Mouse (Mus musculus) heart, postnatal 10 days (tissue): ENCODE results near the gene Ubl7. TPM values are rescaled to one million over a fixed set of nuclear protein-coding genes. Genes with fewer than 3 reads are reported as not detected.
"Not testable (repeated sequence)": the region's sequence is repeated elsewhere in the genome, so short reads cannot be mapped to it uniquely, and the experiment has no call there.

ENCODE experiments used
- DNase-seq, 2 experiments: peaks; one replicate each; pipeline ENCODE4 v3.0.0; 2021
- intact Hi-C: fragments of 180-260 bp; cut with DNase I; formaldehyde crosslinking; loops from one replicate; pipeline ENCODE4 v1.15.1; 2025
- total RNA-seq, 2 experiments: library from RNA; stranded (reverse); gene quantifications; 2 replicates each; pipeline ENCODE4 v1.2.3; 2021

The Ubl7 gene
- total RNA-seq: 10 to 100 TPM; 69.4 to 81.8 TPM

GRCm38 (mm10) chr9:57910254-57911160 is at the start of gene Ubl7:
Gene Ubl7 (plus strand): TSS chr9:57910979.
- DNase-seq: peak; percentile 94 to 95
- intact Hi-C loops: loop anchor here (5.0 kb wide), 2 partner anchors 48 to 148 kb away; no protein-coding TSS in a partner anchor

GRCm38 (mm10) chr9:57861951-57862471 is 48.8 kb upstream of the Ubl7 start:
- intact Hi-C loops: loop anchor here (1.0 to 5.0 kb wide), 3 partner anchors 50 to 136 kb away; partner anchors contain the start of gene Ubl7
- DNase-seq: peak; percentile 67 to 77

GRCm38 (mm10) chr9:57864336-57864735 is 46.4 kb upstream of the Ubl7 start:
- peak; percentile 64 to 70 for DNase-seq
- intact Hi-C loops: loop anchor here (5.0 kb wide), 1 partner anchor 48 kb away; the partner anchor contains the start of gene Ubl7

GRCm38 (mm10) chr9:57866530-57866929 is 44.2 kb upstream of the Ubl7 start:
- DNase-seq: no peak
- intact Hi-C loops: no loop called here

- intact Hi-C loops: no loop called here
- no peak for DNase-seq
Measured at GRCm38 (mm10) chr9:57867236-57867635, 43.5 kb upstream of the Ubl7 start.

- no peak for DNase-seq
- intact Hi-C loops: no loop called here
Measured at GRCm38 (mm10) chr9:57867880-57868279, 42.9 kb upstream of the Ubl7 start.

GRCm38 (mm10) chr9:57868767-57869166 is 42.0 kb upstream of the Ubl7 start:
- no peak for DNase-seq
- intact Hi-C loops: no loop called here

- intact Hi-C loops: no loop called here
- DNase-seq: no peak
Measured at GRCm38 (mm10) chr9:57870273-57870816, 40.4 kb upstream of the Ubl7 start.

- DNase-seq: no peak
- intact Hi-C loops: no loop called here
Measured at GRCm38 (mm10) chr9:57874134-57874533, 36.6 kb upstream of the Ubl7 start.

GRCm38 (mm10) chr9:57874994-57875393 is 35.8 kb upstream of the Ubl7 start:
- DNase-seq: no peak
- intact Hi-C loops: no loop called here

- intact Hi-C loops: no loop called here
- DNase-seq: no peak
Measured at GRCm38 (mm10) chr9:57879213-57879612, 31.6 kb upstream of the Ubl7 start.

- intact Hi-C loops: no loop called here
- no peak for DNase-seq
Measured at GRCm38 (mm10) chr9:57880278-57880677, 30.5 kb upstream of the Ubl7 start.

- intact Hi-C loops: not testable (repeated sequence)
Measured at GRCm38 (mm10) chr9:57881781-57882180, 29.0 kb upstream of the Ubl7 start.

GRCm38 (mm10) chr9:57883413-57883812 is 27.4 kb upstream of the Ubl7 start:
- no peak for DNase-seq
- intact Hi-C loops: no loop called here

More at GRCm38 (mm10) chr9:57881781-57882180, 29.0 kb upstream of the Ubl7 start:
- DNase-seq: not testable (repeated sequence)

- intact Hi-C loops: no loop called here
- DNase-seq: peak; percentile 10 to 19
Measured at GRCm38 (mm10) chr9:57888119-57888518, 22.7 kb upstream of the Ubl7 start.

GRCm38 (mm10) chr9:57900478-57900877 is 10.3 kb upstream of the Ubl7 start:
- no peak for DNase-seq
- intact Hi-C loops: no loop called here

GRCm38 (mm10) chr9:57901197-57901596 is 9.6 kb upstream of the Ubl7 start:
- no peak for DNase-seq
- intact Hi-C loops: no loop called here

- intact Hi-C loops: no loop called here
- no peak for DNase-seq
Measured at GRCm38 (mm10) chr9:57901601-57902000, 9.2 kb upstream of the Ubl7 start.

- intact Hi-C loops: no loop called here
- DNase-seq: no peak
Measured at GRCm38 (mm10) chr9:57902132-57902531, 8.6 kb upstream of the Ubl7 start.

GRCm38 (mm10) chr9:57903589-57904249 is 7.1 kb upstream of the Ubl7 start:
- intact Hi-C loops: no loop called here
- DNase-seq: peak; percentile 8 to 14

GRCm38 (mm10) chr9:57904250-57904644 is 6.5 kb upstream of the Ubl7 start:
- intact Hi-C loops: no loop called here
- no peak for DNase-seq
